Mouse (Mus musculus): Measurements from ENCODE around the gene Pdzd9.

The Pdzd9 gene

GRCm38 (mm10) chr7:120643217-120643616, 26.9 kb downstream of the Pdzd9 start:
- in situ Hi-C loops (cut with MboI, MseI), result loop anchor here (25.0 kb wide), 3 partner anchors 806 to 1906 kb away; partner anchors contain the start of genes Thumpd1 and Vps35l

DNA sequence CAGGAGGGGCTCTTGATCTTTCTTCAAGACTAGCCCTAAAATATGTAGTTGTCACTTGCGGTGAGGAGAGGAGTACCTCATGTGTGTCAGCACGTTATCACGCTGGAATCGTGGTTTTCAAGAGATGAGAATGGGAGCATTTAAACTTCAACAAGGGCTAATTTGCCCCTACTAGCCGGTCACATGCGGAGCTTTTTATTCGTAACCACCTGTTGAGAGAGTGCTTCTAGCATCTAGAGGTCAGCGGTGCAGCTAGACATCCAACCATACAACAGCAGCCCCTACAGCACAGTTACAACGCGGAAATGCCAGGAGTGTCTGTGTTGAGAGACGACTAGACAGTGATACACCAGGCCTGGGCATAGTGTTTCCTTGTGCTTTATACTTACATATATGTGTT, 34.3 kb downstream of the Pdzd9 start:
- in situ Hi-C loops (cut with MboI, MseI), result loop anchor here (10.0 to 25.0 kb wide), 5 partner anchors 199 to 1899 kb away; partner anchors contain the start of genes Thumpd1 and Vps35l

DNA sequence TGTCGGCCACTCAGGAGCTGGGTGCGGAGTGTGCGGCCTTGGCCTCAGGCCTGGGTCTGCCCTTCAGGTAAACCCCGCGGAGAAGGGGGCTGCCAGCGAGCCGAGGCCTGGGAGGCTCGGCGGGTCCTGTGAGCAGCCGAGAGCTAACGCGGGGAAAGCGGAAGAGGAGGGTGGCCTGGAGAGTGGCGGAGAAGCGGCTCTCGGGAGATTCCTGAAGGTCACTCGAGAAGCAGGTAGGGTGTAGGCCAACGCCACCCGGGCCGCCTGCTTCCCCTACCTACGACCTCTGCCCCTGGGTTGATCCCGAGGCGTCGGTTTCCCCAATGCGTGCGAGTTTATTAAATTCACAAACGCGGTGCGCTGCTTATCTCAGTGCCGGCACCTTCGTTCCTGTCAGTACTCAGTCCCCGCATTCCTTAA, 34.8 kb downstream of the Pdzd9 start:
- in situ Hi-C loops (cut with MboI, MseI), result loop anchor here (10.0 to 25.0 kb wide), 5 partner anchors 199 to 1898 kb away; partner anchors contain the start of genes Thumpd1 and Vps35l

DNA sequence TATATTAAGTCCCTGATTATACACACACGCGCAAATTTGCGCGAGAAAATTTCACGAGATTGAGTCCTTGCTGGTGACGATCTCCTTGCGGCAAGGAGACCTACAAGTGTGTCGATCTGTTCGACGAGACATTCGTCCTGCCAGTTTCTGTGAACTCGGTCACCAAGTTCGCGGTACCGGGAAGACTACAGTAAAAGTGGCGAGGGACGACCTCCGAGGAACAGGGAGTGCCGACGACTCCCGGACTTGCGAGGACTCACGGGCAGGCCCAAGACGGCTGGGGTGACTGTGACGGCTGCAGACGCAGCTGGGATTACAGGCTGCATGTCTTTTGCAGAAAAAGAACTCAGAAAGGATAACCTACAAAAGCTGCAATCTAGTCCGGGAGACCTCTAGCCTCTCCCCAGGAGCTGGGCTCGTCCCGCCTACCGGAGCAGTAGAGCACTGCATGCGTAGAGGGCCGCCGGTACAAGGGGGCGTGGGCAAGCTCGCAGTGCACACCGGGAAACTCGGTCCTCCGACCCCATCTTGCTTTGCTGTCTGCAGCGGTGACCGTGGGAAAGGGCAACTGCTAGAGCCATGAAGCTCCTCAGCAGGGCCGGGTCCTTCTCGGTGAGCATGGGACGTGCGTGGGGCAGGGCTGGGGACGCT, 35.3 kb downstream of the Pdzd9 start, which contains the start of gene Uqcrc2:
Gene Uqcrc2 (plus strand): TSS at position 466 of the 651 bp plus-strand sequence.
- in situ Hi-C loops (cut with MboI, MseI), result loop anchor here (10.0 to 25.0 kb wide), 5 partner anchors 200 to 1898 kb away; partner anchors contain the start of genes Thumpd1 and Vps35l

GRCm38 (mm10) chr7:120634301-120634700, 35.8 kb downstream of the Pdzd9 start:
- in situ Hi-C loops (cut with MboI, MseI), result loop anchor here (10.0 to 25.0 kb wide), 5 partner anchors 200 to 1897 kb away; partner anchors contain the start of genes Thumpd1 and Vps35l

- in situ Hi-C loops (cut with MboI, MseI), result loop anchor here (10.0 to 25.0 kb wide), 5 partner anchors 202 to 1895 kb away; partner anchors contain the start of genes Thumpd1 and Vps35l
Measured at GRCm38 (mm10) chr7:120632518-120632917, 37.6 kb downstream of the Pdzd9 start.

DNA sequence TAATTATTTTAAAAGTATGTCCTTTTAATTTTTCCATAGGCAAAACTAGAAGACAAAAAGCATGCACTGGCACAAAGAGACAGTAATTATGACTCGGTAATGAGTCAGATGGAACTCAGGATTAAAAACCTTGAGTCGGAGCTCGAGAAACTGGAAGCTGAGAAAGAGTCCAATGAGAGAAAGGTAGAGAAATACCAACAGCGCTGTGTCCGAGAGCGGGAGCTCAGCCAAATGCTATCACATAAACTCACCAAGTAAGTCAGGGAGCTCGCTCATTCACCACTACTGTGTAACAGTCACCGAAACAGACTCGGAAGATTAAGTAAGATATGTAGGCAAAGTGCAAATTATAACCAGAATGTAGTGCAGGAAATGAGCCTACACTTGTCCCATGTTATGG, 49.3 kb downstream of the Pdzd9 start:
- in situ Hi-C loops (cut with MboI, MseI), result loop anchor here (10.0 kb wide), 1 partner anchor 506 kb away; no protein-coding TSS in a partner anchor

DNA sequence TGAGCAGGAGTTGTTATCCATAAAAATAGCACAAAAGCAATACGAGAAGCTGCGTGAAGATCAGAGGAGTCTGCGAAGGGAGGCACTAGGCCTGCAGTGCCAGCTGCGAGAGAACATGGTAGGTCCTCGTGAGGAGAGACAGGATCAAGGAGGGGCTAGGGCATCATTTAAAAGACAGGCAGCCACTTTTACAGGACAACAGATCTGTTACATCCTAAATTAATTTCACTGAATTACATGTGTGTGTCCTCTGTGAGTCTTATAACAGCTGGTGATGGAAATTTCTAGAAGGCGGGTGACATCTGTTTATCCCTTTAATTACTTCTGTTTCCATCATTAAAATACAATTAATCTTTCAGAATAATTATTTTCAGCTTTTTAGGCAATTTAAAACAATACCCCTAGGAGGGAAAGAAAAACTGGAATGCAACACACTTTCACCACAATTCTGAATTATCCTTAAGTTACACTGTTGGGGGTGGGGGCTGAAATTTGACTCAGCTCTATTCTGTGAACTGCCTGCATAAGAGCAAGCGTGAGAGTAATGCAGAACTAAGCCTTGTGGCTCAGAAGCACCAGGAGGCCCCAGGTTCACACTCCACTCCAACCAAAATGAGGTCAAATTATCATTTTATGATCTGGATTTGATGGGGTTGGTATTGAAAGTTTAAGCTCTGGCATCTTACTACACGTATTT, 49.9 kb downstream of the Pdzd9 start:
- in situ Hi-C loops (cut with MboI, MseI), result loop anchor here (10.0 kb wide), 1 partner anchor 505 kb away; no protein-coding TSS in a partner anchor
